Mouse (Mus musculus) megakaryocyte, embryonic 14.5 days (primary cell): ENCODE data around the gene Dip2b. TPM values are rescaled to one million over a fixed set of nuclear protein-coding genes. Genes with fewer than 3 reads are reported as not detected.

Experiments used
- H3K27me3 ChIP-seq: replicated peaks from 2 replicates; pipeline ENCODE3; 2012; ENCODE audit warnings: inconsistent platforms
- H3K36me3 ChIP-seq: replicated peaks from 2 replicates; pipeline ENCODE3; 2012; ENCODE audit warnings: low read length, inconsistent platforms, mixed read lengths
- H3K4me1 ChIP-seq: 2 replicates; pipeline ENCODE4 v1.6.1; 2012; ENCODE audit warnings: inconsistent platforms
- H3K4me3 ChIP-seq: replicated peaks from 2 replicates; pipeline ENCODE3; 2012; ENCODE audit warnings: moderate library complexity, mild to moderate bottlenecking, inconsistent platforms
- H3K9me3 ChIP-seq: 2 replicates; pipeline ENCODE4 v1.6.1; 2012; ENCODE audit warnings: inconsistent platforms
- FLI1 ChIP-seq: IDR thresholded peaks from 2 replicates; pipeline ENCODE4 v1.6.1; 2012; ENCODE audit warnings: low read length, inconsistent platforms, mixed read lengths
- GATA1 ChIP-seq: IDR thresholded peaks from 3 replicates; pipeline ENCODE4 v1.6.1; 2012; ENCODE audit warnings: mixed read lengths, low read length, inconsistent platforms, borderline replicate concordance
- polyA plus RNA-seq: library from polyadenylated mRNA; stranded (reverse); fragments of >175 nt; gene quantifications from 2 replicates; pipeline ENCODE4 v1.2.3, GENCODE M21; 2012; ENCODE audit warnings: low replicate concordance; ENCODE audit not compliant: insufficient read depth

Gene Dip2b
- polyA plus RNA-seq, 1 experiment, result 0.46 TPM

DNA sequence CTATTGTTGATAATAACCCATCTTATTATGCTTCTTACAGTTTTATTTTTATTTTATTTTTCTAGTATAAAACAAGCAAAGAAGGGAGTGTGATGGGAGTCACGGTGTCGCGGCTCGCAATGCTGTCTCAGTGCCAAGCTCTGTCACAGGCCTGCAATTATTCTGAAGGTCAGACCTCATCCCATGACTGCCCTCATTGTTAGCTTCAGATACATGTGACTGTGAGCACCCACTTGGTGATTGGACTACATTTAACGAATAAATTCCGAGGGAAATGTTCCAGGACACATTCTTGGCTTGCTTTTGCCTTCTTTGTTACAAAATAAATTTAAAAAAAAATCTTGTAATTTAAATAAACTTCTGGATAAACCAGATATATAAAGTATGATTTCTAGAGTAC lies 129.3 kb downstream of the Dip2b start:
- no peaks in the 10 kb centered on the region for H3K27me3 ChIP-seq
- H3K36me3 ChIP-seq, result peaks cover 74% of the 10 kb centered on the region
- no peaks in the 10 kb centered on the region for H3K9me3 ChIP-seq
- peaks cover 14% of the 10 kb centered on the region for H3K4me1 ChIP-seq
- no peak for TF ChIP-seq FLI1
- no peak for TF ChIP-seq GATA1
- H3K4me3 ChIP-seq, result no peak overlapping the region

DNA sequence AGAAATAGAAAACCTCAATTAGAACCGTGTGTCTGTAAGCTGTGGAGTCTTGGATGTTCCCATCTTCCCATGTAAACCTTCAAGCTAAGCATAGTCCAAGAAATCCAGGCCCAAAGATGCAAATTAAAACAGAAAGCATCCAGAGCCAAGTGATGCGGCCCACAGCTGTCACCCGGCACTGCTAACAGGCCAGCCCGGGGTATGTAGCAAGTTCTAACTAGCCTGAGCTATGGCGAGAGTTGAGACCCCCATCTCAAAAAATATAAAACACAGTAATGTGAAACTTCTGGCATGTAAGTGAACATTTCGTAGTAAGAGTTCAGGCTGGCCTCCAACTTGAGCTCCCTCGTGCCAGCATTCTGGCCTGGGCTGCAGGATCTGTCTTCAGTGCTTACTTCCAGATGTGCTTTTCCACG lies 129.7 kb downstream of the Dip2b start:
- Histone ChIP-seq H3K27me3 (no peaks in the 10 kb centered on the region), H3K9me3 (no peaks in the 10 kb centered on the region), H3K4me3 (no peak overlapping the region), H3K36me3 (peaks cover 76% of the 10 kb centered on the region), H3K4me1 (peaks cover 12% of the 10 kb centered on the region)
- TF ChIP-seq GATA1, result no peak
- no peak for TF ChIP-seq FLI1

DNA sequence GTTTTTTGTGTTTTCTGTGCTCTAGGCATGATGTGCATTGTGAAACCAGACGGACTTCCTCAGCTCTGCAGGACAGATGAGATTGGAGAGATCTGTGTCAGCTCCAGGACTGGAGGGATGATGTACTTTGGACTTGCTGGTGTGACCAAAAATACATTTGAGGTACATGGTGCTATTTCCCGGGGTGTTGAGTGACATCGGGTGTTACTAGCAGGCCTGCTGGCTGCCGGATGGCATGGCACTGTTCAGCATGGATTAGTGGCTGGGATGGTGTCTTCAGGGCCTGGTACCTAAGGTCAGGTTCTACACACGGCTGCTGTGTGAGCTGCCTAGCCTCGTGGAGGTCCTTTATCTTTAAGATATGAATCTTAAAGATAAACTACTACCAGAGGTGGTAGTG lies 136.7 kb downstream of the Dip2b start:
- H3K9me3 ChIP-seq, result no peaks in the 10 kb centered on the region
- H3K4me3 ChIP-seq, result no peak overlapping the region
- TF ChIP-seq GATA1 (no peak), FLI1 (no peak)
- H3K36me3 ChIP-seq, result peaks cover 76% of the 10 kb centered on the region
- peaks cover 13% of the 10 kb centered on the region for H3K4me1 ChIP-seq
- H3K27me3 ChIP-seq, result no peaks in the 10 kb centered on the region

DNA sequence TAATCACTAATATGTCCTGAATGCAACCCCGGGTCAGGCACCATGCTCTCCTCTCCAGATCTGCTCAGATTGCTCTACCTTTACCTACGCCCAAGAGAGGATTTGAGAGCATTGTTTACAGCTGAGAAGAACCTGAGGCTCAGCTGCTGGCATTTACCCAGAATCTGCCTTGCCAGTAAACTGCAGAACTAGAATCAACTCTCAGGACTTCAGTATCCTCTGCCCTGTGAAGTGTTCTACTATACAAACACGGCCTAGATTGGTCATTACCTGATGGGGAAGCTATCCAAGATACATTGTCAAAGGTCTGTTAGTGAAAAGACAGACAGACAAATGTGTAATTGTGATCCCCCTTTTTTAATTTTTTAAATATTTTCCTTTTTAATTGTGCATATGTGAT lies 138.7 kb downstream of the Dip2b start:
- H3K27me3 ChIP-seq, result no peaks in the 10 kb centered on the region
- H3K9me3 ChIP-seq, result no peaks in the 10 kb centered on the region
- no peak overlapping the region for H3K4me3 ChIP-seq
- TF ChIP-seq GATA1 (no peak), FLI1 (no peak)
- H3K4me1 ChIP-seq, result peaks cover 33% of the 10 kb centered on the region
- H3K36me3 ChIP-seq, result peaks cover 79% of the 10 kb centered on the region

DNA sequence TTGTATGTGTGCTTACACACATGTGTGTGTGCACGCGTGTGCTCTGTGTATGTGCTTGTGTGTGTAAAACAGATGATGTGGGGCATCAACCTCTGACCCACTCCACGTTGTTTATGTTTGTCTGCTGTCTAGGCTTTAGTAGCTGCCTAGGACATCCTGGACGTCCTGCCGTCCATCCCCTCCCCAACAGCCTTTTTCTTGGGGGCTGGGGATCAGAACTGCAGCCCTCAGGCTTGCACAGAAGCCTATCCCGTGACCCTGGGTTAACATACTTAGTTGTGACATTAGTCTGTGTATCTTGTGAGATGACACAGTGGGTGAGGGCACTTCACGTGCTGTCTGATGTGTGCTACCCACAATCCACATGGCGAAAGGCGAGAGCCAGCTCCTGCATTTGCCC lies 139.1 kb downstream of the Dip2b start:
- H3K36me3 ChIP-seq, result peaks cover 79% of the 10 kb centered on the region

DNA sequence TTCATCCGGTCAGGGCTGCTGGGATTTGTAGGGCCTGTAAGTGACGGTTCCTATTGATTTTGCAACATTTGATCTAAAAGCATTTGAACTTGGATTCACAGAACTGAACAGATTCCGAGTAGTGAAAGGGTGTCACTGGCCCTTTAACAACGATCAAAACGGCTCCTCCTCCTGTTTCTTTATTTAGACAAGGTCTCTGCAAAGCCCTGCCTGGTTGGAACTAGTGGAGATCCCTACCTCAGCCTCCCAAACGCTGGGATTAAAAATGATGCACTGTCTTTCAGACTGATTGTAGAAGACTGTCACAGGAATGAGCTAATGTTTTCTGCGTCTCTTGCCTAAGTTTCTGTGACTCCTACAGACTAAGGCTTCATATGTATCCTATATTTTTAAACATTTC lies 140.0 kb downstream of the Dip2b start:
- Histone ChIP-seq H3K27me3 (no peaks in the 10 kb centered on the region), H3K4me1 (peaks cover 42% of the 10 kb centered on the region), H3K4me3 (no peak overlapping the region), H3K36me3 (peaks cover 77% of the 10 kb centered on the region), H3K9me3 (no peaks in the 10 kb centered on the region)
- no peak for TF ChIP-seq GATA1
- no peak for TF ChIP-seq FLI1

More for the DNA sequence above, 139.1 kb downstream of the Dip2b start:
- Histone ChIP-seq H3K9me3 (no peaks in the 10 kb centered on the region), H3K27me3 (no peaks in the 10 kb centered on the region), H3K4me1 (peaks cover 37% of the 10 kb centered on the region), H3K4me3 (no peak overlapping the region)
- TF ChIP-seq FLI1 (no peak), GATA1 (no peak)

DNA sequence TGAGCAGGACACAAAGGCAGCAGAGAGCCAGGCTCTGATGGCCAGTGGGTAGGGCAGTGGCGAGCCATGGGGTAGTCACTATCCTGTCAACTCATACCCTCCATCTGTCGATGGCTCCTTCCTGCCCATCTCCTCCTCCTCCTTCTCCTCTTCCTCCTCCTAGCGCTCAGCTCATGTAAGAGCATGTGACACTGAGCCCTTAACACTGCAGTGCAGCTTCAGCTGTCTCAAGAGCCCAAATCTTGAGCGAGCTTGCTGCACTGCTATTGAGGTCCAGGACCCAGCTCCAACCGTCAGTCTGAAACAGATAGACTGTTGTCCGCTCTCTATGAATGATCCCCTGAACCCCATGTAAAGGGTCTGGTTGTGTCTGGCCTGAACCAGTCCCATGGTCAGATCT lies 141.2 kb downstream of the Dip2b start:
- peaks cover 48% of the 10 kb centered on the region for H3K4me1 ChIP-seq
- H3K27me3 ChIP-seq, result no peaks in the 10 kb centered on the region
- no peaks in the 10 kb centered on the region for H3K9me3 ChIP-seq
- H3K4me3 ChIP-seq, result peak overlapping the region; percentile 82
- H3K36me3 ChIP-seq, result peaks cover 76% of the 10 kb centered on the region
- TF ChIP-seq GATA1 (no peak), FLI1 (no peak)

DNA sequence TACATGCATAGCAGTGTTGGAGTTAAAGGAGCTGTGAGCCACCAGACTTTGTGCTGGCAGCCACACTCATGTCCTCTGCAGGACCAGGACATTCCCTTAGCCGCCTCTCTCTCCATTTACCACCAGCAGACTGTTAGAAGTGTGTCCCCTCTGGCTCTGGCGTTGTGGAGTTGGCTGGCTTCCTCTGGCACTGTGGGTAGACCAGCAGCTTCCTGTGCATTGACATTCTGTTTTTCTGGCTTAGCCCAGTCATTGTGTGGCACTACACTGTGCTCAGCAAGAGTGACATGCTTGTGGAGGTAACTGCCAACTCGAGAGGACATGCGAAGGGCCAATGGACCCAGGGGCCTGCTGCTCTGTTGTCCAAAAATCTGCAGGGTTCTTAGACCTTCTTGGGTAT lies 141.8 kb downstream of the Dip2b start:
- peaks cover 74% of the 10 kb centered on the region for H3K36me3 ChIP-seq
- peak overlapping the region; percentile 74 for H3K4me3 ChIP-seq
- TF ChIP-seq FLI1 (no peak), GATA1 (no peak)
- H3K4me1 ChIP-seq, result peaks cover 50% of the 10 kb centered on the region
- no peaks in the 10 kb centered on the region for H3K27me3 ChIP-seq
- no peaks in the 10 kb centered on the region for H3K9me3 ChIP-seq

DNA sequence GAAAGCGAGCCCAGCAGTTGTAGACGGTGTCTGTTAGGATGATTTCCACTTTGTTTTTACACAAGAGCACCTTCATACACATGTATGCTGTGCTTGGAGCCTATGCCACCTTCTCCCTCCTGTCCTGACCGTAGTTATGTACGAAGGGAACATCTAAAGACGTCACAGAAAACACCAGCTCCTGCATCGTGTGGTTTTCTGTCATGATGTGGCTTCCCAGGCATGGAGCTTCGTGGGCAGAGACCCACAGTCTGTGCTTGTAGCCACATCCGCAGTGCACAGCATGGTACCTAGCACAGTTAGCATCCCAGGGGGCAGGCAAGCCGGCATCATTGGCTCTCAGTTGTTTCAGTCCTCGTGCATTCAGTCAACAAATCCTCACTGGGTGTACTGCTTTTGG lies 143.4 kb downstream of the Dip2b start:
- Histone ChIP-seq H3K4me1 (peaks cover 57% of the 10 kb centered on the region), H3K9me3 (no peaks in the 10 kb centered on the region), H3K4me3 (no peak overlapping the region), H3K36me3 (peaks cover 80% of the 10 kb centered on the region), H3K27me3 (no peaks in the 10 kb centered on the region)
- TF ChIP-seq GATA1 (no peak), FLI1 (no peak)

DNA sequence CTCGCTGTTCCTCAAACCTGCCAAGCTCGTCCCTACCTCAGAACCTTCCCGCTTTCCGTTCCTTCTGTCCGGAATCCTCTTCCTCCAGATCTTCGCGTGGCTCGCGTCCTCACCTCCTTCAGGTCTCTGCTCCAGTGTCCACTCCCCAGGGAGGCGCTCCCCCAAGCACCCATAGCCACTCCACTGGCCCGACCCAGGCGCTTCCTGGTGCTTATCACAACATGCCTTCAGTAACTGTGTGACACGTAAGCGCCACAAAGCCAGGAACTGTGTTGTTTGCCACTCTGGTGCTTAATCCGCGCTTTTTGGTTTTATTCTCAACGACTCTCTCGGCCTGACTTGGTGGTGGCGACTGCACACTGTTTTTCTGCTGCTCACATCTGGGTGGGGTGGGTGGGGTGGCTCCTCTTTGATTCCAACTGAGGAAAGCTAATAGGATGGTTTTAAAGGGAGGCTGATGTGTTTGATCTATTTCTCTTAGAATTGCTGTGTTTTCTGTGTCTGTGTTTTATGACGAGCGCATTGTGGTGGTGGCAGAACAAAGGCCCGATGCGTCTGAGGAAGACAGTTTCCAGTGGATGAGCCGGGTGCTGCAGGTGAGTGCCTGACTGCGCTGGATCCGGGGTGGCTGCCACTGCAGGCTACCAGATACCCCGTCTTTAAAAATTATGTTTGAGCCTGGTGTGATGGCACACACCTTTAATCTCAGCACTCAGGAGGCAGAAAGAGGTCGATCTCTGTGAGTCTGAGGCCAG lies 144.2 kb downstream of the Dip2b start:
- Histone ChIP-seq H3K9me3 (no peaks in the 10 kb centered on the region), H3K4me1 (peaks cover 65% of the 10 kb centered on the region), H3K4me3 (peak overlapping the region; percentile 53), H3K27me3 (no peaks in the 10 kb centered on the region), H3K36me3 (peaks cover 82% of the 10 kb centered on the region)
- TF ChIP-seq GATA1 (no peak), FLI1 (no peak)

DNA sequence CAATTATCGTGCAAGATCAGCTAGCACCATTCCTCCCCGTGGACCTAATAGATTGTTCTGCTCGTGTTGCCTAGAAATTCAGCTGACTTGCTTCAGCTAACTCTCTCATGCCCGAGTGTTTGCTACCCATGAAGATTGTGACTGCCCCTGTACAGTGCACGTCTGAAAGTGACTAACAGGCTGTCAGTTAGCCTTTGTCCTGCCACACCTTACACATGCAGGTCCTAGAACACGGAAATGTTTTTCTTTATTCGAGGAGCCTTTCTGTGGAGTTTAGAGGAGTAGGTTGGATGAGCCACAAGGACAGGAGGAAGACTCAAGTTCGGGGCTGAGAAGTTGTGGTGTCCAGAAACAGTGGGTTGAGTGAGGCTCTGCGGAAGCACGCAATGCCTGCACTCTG lies 145.0 kb downstream of the Dip2b start:
- Histone ChIP-seq H3K36me3 (peaks cover 81% of the 10 kb centered on the region), H3K4me3 (no peak overlapping the region)

More for the DNA sequence above, 145.0 kb downstream of the Dip2b start:
- H3K4me1 ChIP-seq, result peaks cover 63% of the 10 kb centered on the region
- H3K9me3 ChIP-seq, result no peaks in the 10 kb centered on the region
- no peaks in the 10 kb centered on the region for H3K27me3 ChIP-seq
- TF ChIP-seq FLI1, result no peak
